Mouse (Mus musculus): ENCODE measurements at regions not wholly inside any gene's neighbourhood (a gene's known extent, or its start where the extent isn't known, plus 50 kb on each side); places are given as distances from the start of the nearest gene placed in this dataset.
A peak's percentile ranks its signal among the peaks of the same experiment; 100 is the strongest.

DNA sequence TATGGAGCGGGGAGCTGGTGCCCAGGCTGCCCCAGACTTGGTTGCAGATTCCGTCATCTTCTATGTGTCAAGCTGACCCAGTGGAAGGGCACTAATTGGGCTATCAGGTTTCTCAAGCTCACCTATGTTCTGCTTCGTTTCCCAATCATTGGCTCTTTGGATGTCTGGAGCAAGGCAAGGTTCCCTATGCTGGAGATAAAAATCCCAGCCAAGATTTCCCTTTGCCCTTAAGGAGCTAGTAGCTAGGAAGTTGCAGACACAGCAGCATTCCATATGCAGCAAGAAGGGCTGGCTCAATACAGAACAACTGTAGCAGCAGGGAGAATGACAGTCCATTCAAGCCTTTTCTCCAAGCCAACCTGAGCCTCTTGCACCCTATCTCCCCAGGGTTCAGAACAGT, 159.2 kb upstream of the Zfp706 start:
- ATAC-seq (ENCODE audit: low TSS enrichment), result no peak

DNA sequence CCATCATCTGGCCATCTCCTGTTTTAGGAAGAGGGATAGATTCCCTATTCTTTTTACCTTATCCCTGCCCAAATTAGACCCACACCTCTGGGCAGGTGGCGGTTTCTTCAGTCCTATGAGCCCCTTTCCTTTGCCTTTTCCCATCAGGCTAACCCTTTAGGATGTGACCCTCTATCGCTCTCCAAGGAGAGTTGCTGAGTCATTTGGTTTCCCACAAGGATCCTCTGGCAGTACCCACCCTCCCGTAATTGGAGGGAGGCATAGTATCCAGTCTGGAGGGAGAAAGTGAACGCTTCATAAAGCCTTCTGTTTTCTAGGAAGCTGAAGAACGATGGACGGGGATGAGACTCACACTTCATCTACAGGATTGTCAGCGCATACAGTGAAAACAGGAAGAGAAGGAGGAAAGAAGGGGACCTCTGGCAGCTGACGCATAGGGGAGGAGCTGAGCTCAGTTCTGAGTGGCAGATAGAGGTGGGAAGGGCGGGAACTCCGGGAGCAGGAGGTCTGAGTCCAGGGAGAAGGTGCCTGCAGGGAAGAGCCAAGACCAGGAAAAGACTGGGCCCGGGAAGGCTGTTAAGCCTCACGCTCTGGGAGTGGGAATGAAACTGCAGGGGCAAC, 158.4 kb upstream of the Zfp706 start:
- ATAC-seq (ENCODE audit: low TSS enrichment), result no peak

DNA sequence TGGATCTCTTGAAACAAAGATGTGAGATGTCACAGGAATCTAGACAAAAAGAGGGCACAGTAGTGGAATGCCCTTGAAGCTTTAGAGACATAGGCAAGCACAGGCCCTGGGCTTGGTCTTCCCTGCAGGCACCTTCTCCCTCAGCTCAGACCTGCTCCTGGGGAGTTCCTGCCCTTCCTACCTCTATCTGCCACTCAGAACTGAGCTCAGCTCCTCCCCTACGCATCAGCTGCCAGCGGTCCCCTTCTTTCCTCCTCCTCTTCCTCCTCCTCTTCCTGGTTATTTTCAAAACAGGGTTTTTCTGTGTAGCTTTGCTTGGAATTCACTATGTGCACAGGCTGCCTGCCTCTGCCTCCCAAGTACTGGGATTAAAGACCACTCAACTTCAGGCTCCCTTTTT, 157.6 kb upstream of the Zfp706 start:
- ATAC-seq (ENCODE audit: low TSS enrichment), result no peak

DNA sequence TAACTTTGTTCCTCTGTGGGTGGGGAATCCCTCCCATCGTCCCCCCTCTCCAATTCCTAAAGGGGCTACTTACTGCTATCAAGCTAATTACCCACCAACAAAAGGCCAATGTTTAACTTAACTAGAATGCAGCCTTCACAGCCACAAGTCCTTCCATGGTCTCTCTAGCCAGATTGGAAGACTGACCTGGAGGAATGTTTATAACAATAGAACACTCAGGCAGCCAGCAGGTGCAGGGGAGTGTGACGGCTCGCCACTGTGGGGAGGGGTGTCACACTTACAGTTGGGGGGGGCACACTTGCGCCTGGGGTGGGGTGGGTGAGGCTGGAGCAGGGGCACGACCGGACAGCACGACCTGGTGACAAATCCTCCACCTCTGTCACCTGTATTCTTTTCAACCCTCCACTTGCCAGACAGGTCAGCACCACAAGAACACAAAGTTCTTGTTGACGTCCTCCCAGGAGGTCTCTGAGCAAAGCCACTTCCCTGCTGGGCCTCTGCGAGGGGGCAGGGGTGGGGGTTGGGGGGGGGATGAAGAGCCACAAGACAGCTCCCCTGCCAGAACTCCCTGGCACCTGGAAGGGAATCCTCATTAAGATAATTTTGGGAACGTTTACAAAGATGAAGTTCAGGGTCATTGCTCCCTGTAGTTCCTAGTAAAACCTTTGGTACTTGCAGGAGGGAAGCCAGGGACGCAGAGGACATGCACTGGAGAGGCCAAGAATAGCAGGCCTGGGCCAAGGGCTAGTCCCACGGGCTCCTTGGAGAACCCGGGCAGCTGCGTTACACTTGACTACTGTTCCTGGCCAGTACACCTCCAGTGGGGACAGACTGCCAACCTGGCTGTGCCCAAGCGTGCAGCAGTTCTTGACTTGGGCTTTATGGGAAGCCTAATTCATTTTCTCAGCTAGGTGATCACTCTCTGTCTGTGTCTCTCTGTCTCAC, 156.9 kb upstream of the Zfp706 start:
- ATAC-seq (ENCODE audit: low TSS enrichment), result no peak

DNA sequence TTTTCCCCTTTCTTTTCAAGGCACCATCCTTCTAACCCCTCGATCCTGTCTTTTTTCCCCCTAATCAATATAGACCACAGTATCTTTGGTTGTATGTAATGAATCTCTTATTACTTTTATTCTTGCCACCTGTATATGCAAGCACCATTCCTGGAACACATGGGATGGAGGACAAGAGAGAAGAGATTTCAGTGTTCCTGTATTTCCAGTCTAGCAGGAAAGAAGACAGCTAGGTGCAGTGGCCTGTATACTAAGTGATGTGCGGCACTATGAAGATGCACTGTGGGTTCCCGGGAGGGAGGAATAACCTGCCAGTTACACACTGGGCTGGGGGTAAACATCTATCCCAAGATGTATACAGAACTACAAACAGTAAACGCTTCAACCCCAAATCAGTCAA, 152.4 kb upstream of the Zfp706 start:
- no peak for ATAC-seq (ENCODE audit: low TSS enrichment)

DNA sequence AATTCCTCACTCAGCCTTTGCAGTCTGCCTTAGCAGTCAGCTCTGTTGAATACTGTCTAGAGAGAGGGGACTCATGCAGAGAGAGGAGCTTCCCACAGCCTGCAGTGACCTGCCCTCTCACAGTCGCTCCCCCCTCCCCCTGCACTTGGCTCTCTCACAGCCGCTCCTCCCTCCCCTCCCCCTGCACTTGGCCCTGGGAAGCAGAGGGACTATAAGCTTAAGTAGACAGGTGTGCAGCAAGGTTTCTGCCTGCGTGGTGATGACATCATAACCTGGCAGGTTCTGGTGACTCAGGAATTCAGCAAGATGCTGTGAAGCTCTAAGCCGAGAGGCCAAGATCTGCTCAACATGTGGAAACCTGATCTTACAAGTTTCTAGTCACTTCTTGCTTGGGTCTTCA, 151.8 kb upstream of the Zfp706 start:
- no peak for ATAC-seq (ENCODE audit: low TSS enrichment)

DNA sequence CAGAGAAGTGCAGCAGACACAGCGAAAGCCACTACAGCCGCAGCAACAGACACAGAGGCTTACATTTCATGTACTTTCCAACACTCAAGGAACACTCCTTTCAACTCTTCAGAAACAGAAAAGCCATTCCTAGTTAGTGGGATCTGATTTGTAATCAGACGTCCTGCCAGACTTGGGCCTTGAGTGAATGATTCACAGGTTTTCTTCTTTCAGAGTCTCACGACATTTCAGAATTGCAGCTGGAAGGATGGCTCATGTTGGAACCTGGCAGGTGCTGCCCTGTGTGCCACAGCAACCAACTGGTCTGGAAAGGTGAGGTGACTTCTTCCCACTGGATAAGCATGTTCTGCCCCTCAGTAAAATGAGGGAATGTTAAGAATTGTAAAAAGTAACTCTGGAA, 149.8 kb upstream of the Zfp706 start:
- ATAC-seq (ENCODE audit: low TSS enrichment), result no peak

DNA sequence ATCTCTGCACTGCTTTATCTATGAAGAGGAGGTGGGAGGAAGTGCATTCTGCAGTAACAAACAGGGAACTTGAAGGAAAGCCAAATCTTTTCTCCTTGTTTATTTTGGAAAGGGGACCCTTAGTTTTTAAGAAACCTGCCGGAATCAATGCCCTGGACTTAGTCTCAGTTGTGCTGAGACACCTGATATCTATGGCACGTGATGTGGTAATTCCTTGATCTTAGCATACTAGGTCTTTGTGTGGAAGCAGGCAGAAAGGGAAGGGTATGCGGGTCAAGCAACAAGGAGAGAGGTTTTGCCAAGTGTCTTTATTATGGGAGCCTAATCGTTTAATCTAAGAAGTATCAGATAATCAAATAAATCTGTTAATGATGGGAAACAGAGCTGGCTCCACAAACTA, 147.4 kb upstream of the Zfp706 start:
- no peak for ATAC-seq (ENCODE audit: low TSS enrichment)

DNA sequence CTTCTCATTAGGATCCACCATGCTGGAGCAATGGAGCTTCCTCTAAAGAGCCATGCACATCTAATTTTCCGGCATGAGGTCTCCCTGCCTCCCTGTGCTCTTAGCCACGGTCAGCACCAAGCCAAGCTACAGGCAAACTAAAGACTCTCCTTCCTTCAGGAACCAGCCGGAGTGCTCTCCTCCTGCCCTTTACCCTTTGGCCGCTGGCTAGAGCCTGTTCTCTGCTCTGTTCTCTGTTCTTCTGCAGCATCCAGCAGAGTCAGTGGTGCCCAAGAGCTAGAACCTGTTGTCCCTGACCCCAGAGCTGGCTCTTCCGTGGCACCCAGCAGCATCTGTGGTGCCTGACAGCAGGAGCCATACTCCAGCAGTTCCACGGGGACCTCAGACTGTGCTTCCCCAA, 145.6 kb upstream of the Zfp706 start:
- no peak for ATAC-seq (ENCODE audit: low TSS enrichment)

DNA sequence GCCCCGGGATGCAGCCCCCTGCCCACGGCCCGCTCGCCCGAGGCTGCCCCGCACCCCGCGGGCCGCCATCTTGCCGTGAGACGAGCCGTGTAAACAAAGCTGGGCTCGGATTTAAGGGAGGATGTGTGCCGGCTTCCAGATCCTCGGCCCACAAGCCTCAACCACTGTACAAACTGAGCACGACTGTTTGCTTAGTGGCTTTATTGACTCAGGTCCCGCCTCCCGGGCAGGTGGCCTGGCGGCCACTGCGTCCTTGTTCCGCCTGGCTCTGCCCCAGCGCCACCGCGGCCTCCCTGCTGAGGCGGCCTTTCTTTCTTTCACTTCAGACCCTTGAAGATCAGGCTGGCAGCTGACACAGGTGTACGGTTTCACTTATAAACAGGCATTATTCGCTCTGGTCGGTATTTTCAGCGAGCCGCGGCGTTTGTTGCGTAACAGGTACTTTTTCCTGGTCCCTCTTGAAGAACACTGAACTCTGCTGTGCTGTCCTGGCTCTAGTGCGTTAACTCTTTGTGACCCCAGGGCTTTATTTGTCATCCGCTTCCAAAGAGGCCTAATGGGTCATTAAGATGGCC, 128.1 kb upstream of the Zfp706 start:
- ATAC-seq (ENCODE audit: low TSS enrichment), result peak; percentile 67

DNA sequence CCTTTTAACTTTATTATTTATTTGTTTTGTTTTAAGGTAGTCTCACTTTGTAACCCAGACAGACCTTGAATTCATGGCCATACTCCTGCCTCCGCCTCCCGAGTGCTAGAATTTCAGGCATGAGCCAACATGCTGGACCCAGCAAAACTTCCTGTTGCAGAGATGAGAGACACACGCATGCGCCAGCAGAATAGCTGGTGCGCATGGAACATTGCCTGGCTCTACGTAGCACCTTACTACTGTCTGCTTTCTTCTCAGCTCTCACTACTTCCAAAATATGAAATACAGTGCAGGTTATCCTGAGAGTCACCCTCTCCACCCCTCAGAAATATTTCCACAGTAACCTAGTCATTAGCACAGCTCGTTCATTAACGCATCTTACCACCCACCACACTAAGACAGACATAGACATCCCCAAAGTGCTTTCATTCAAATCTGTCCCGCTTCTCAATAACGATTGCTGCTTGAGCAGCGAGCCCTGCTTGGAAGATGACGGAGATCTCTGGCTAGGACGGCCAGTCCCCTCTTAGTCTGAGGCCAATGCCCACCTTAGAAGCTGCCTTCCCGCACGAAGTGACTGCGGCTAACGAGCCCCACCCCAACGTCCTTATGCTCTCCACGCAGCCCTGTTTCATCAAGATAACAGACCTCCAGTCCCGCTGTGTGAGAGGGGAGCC, 127.5 kb upstream of the Zfp706 start:
- ATAC-seq (ENCODE audit: low TSS enrichment), result peak; percentile 89

DNA sequence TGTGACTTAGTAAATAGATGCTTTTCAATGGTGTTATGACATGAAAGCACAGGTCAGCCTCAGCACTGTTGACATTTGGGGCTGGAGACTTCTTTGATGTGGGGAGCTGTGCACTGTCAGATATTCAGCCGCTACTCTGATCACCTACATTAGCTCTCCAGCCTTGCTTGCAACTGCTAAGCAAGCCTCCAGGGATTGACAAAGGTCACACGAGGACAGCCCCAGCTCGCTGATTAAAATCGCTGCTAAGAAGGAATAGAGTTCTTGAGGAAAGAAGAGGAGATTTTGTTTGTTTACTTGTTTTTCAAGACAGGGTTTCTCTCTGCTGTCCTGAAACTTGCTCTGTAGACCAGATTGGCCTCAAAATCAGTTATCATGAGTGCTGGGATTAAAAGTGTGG, 126.8 kb upstream of the Zfp706 start:
- no peak for ATAC-seq (ENCODE audit: low TSS enrichment)

DNA sequence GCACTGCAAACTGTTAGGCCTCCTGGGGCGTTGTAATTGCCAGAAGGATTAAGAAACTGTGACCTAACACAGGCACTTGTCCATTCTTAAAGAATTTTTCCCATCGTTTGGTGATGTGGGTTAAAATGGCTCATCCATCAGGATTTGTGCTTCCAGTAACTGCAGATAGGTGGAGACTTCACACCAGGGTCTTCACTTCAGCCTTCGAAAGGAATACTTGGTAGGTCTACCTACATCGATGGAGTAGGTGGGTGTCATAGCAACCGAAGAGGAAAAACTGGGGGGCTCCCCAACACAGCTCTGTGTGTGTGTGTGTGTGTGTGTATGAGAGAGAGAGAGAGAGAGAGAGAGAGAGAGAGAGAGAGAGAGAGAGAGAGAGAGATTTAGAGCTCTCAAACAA, 126.3 kb upstream of the Zfp706 start:
- ATAC-seq (ENCODE audit: low TSS enrichment), result 0 out of 2 replicates have a peak, but pooled peaks have one; percentile 32

DNA sequence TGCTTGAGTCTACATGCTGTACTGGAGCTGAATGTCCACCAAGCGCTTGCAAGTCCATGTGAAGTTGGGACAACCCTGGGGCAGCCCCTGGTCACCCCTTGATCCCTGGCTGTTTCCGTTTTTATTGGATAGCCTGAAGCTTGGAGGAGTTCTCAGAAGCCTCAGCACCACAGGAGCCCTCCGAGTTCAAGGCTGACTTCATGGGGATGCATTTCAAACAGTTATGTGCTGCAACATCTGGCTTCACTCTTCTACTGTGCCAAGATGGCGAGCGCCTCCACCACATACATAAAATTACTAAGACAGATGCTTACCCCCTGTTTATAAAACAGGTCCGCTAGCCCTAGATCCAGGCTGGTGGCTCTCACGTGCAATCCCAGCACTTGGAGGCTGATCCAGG, 120.1 kb upstream of the Zfp706 start:
- ATAC-seq (ENCODE audit: low TSS enrichment), result no peak

DNA sequence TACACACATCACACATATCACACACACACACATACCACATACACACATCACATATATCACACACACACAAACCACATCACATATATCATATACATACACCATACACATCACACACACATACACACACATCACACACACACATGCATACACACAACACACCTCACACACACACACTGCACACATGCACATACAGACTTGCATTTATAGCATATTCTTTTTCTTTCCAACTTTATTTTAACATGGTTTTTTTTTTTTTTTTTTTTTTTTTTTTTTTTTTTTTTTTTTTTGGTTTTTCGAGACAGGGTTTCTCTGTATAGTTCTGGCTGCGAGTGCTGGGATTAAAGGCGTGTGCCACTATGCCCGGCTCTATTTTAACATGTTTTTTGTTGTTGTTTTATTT, 119.6 kb upstream of the Zfp706 start:
- no peak for ATAC-seq (ENCODE audit: low TSS enrichment)

DNA sequence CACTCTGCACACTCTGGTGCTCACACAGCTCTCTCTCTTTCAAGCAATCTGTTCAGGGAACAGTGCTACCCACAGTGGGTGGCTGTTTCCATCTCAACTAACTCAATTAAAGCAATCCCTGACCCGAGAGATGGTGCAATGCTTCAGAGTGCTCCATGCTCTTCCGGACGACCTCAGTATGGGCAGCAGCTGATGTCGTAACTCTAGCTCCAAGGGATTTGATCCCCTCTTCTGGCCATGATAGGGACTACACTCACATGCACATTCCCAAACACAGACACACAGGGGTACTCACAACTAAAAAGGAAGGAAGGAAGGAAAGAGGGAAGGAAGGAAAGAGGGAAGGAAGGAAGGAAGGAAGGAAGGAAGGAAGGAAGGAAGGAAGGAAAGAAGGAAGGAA, 118.2 kb upstream of the Zfp706 start:
- ATAC-seq (ENCODE audit: low TSS enrichment), result no peak

DNA sequence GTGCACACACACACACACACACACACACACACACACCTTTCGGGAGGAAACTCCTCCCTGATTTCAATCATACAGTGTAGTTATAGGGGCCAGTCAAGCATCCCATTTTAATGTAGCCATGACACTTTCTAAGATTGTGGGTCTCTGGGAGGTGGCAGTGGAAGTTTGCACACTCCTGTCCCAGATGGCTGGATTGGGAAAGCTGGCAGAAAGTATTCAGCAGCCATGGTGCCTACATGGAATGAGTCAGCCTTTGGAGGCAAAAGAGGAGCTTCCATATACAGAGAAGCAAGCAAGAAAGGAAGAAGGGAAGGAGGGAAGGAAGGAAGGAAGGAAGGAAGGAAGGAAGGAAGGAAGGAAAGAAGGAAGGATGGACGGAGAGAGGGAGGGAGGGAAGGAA, 117.4 kb upstream of the Zfp706 start:
- peak; percentile 69 for ATAC-seq (ENCODE audit: low TSS enrichment)

DNA sequence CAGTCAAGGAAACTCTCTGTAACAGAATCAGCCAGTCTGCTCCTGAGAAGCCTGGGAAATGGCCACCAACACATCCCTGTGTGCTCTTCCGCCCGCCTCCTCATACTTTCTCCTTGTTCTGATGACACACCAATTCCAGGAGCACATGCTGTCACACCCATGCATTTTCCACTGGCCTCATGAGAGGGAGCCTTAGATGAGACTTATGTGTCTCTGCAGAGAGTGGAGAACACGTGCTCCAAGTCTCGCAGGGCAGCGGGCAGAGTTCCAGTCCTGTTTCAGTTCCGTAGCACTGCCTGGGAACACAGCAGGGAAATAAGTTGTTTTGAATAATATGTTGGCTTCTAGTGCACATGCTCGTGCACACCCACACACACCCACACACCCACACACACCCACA, 116.7 kb upstream of the Zfp706 start:
- ATAC-seq (ENCODE audit: low TSS enrichment), result peak; percentile 89

DNA sequence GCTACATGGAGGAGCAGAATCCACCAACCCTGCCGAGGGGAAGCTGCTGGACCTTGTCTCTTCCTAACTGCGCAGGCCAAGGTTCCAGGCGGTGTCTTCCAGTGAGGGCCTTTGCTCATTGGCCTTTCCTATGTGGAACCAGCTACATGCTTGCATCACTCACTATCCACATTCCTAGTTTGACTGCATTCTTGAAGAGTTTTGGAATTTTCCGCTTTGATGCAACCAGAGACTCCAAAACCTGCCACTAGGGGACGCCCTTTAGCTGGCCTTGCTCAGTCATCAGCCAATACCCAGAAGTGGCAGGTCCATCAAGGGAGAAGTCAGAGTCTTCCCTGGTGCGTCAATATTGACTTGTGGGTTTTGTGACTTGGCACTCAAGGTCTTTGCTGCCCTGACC, 112.8 kb upstream of the Zfp706 start:
- ATAC-seq (ENCODE audit: low TSS enrichment), result peak; percentile 72

DNA sequence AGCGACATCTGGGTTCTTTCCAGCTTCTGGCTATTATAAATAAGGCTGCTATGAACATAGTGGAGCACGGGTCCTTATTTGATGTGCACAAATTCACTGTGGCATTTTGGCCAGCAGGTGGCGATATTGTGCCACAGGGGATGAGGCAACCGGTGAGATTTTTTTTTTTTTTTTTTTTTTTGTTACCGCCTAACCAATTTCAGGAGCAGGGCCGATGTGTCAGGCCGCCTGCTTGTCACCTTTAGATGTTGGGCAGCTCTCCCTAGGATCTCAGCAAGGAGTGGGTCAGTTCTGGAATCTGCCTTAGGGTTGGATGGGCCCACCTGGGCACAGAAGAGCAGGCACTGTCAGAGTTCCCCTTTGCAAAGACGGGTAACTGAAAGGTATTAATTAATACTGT, 106.5 kb upstream of the Zfp706 start:
- 0 out of 2 replicates have a peak, but pooled peaks have one; percentile 38 for ATAC-seq (ENCODE audit: low TSS enrichment)

DNA sequence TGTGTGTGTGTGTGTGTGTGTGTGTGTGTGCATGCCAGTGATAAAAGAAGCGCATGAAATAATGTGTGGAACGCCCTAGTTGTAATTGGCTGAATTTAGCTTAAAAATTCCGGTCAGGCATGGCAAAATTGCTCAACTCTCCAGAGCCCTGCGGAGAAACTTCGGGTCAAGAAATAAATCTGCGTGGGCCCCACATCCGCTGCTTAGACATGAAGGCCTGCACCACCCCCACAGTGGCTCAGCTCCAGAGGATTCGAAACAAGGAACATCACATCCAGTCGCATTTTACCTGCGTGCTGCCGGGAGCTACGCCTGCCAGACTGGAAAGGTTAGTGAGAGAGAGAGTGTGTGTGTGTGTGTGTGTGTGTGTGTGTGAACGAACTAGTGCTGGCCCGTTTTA, 102.9 kb upstream of the Zfp706 start:
- ATAC-seq (ENCODE audit: low TSS enrichment), result no peak

DNA sequence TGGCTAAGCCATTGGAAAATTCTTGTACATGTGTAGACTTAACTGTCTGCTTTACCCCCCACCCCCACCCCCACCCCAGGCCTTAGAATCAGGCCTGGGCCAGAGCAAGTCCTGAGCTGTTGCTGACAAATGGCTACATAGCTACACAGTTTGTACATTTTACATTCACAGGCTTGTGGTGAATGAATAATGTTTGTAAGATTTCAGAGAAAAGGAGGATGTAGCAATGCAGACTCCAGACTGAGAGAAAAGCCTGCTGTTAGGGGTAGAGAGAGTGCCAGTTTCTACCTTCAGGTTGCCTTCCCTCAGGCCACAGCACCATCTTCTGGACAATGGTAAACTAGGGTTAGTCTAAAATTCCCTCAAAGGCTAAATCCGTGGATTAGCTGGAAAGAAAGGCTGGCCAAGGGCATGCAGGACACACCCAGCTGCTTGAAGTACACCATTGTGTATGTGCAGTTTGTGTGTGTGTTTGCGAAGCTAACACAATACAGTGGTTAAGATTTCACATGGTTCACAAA, 94.5 kb upstream of the Zfp706 start:
- ATAC-seq (ENCODE audit: low TSS enrichment), result peak; percentile 36

All from frontal cortex, adult (tissue).